Comparison of ENCODE assay signal across 14 mouse cellular contexts in the genomic region with DNA sequence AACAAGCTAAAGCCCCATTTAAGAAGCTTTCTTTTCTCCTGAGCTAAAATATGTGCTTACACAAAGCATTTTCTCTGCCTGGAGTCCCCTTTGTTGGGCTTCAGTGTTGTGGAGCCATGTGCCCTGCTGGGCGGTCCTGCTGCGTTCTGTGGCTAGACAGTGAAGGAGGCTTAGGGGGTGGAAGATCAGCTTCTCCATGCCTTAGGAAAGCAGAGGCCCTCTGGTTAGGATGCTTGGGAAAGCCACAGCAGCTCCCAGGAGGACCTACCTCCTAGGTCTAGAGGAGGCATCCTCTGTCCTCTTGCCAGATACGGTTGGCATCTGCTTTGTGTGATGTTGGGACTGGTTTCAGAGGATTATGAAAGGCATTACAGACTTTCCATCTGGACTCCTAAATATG. TPM values are rescaled to one million over a fixed set of nuclear protein-coding genes. Genes with fewer than 3 reads are reported as not detected.
DNase-seq lines count a peak whose midpoint lies in the region; ATAC-seq and TF ChIP-seq lines count a peak whose summit lies in the region.
"Had no signal": no experiment of that assay in that cellular context is flagged by ENCODE, and none has a peak within 500 bp of the region (broad histone marks: within the 10 kb centered on the region; RNA-seq: fewer than 3 reads in every experiment).

No protein-coding gene starts in this region.

- no peaks in the 10 kb centered on the region for H3K36me3 ChIP-seq in forebrain, embryonic 11.5 days (ENCODE audit: control insufficient read depth, insufficient read depth, low read length)
- H3K36me3 ChIP-seq in hindbrain, embryonic 16.5 days (ENCODE audit: control insufficient read depth, insufficient read depth, low read length): no peaks in the 10 kb centered on the region
- H3K36me3 ChIP-seq in neural tube, embryonic 11.5 days (ENCODE audit: control insufficient read depth, insufficient read depth, low read length): no peaks in the 10 kb centered on the region

- H3K27me3 ChIP-seq in forebrain, embryonic 11.5 days (ENCODE audit: control insufficient read depth, insufficient read depth, low read length): peaks cover 3% of the 10 kb centered on the region; the same call in 1 of the 2 replicates
- H3K27me3 ChIP-seq in hindbrain, embryonic 16.5 days (replicated peaks; ENCODE audit: control insufficient read depth, insufficient read depth, low read length): no peaks in the 10 kb centered on the region
- H3K27me3 ChIP-seq in neural tube, embryonic 11.5 days (ENCODE audit: control insufficient read depth, insufficient read depth, low read length): no peaks in the 10 kb centered on the region

- ATAC-seq in forebrain, embryonic 11.5 days (replicated peaks; ENCODE audit: low FRiP score): peak; percentile 75
- peak; percentile 78 for ATAC-seq in hindbrain, embryonic 16.5 days
- peak; percentile 84 for ATAC-seq in neural tube, embryonic 11.5 days (ENCODE audit: insufficient read depth, low FRiP score, low TSS enrichment)

- WGBS in forebrain, embryonic 11.5 days: 6% methylated on average over 3 of the region's 3 CpGs
- WGBS in hindbrain, embryonic 16.5 days: 30% methylated on average over 3 of the region's 3 CpGs
- WGBS in neural tube, embryonic 11.5 days: 25% methylated on average over 3 of the region's 3 CpGs

- peaks cover 7% of the 10 kb centered on the region; the same call in 1 of the 2 replicates for H3K4me1 ChIP-seq in forebrain, embryonic 11.5 days (replicated peaks; ENCODE audit: control insufficient read depth, insufficient read depth, low read length)
- peaks cover 14% of the 10 kb centered on the region for H3K4me1 ChIP-seq in hindbrain, embryonic 16.5 days (ENCODE audit: control insufficient read depth, insufficient read depth, low read depth, low read length)
- H3K4me1 ChIP-seq in neural tube, embryonic 11.5 days (ENCODE audit: control insufficient read depth, insufficient read depth, low read length): peaks cover 7% of the 10 kb centered on the region; the same call in 1 of the 2 replicates

- H3K4me2 ChIP-seq in forebrain, embryonic 11.5 days (ENCODE audit: low read depth, low read length, severe bottlenecking): no peak overlapping the region
- H3K4me2 ChIP-seq in hindbrain, embryonic 16.5 days (ENCODE audit: low read length): no peak overlapping the region
- H3K4me2 ChIP-seq in neural tube, embryonic 11.5 days (ENCODE audit: low read depth): no peak overlapping the region

- no peak overlapping the region for H3K4me3 ChIP-seq in layer of hippocampus, adult 2 months
- no peak overlapping the region for H3K4me3 ChIP-seq in forebrain, embryonic 11.5 days (ENCODE audit: low read depth, low read length)
- no peak overlapping the region for H3K4me3 ChIP-seq in hindbrain, embryonic 16.5 days (ENCODE audit: low read length)
- no peak overlapping the region for H3K4me3 ChIP-seq in neural tube, embryonic 11.5 days (ENCODE audit: low read depth, low read length)

- DNase-seq in layer of hippocampus, adult 2 months (ENCODE audit: low spot score in 2 of 2): no peak
- no peak for DNase-seq in layer of hippocampus, adult 11-12 months (ENCODE audit: low spot score)
- DNase-seq in forebrain, embryonic 11.5 days (ENCODE audit: low spot score): peak; percentile 64
- peak; percentile 51 for DNase-seq in neural tube, embryonic 11.5 days (ENCODE audit: low spot score)
- no peak for DNase-seq in frontal cortex, postnatal 25 days (ENCODE audit: low spot score in 2 of 2)
- no peak for DNase-seq in gastrocnemius, postnatal 25 days
- DNase-seq in gastrocnemius, adult 18-20 months (ENCODE audit: low spot score): no peak
- DNase-seq: cerebellum, adult 9-11 months; heart, postnatal 14 days; kidney, adult 18-20 months; lung, adult 18-20 months; right cerebral cortex, adult 18-20 months; thymus, postnatal 36 days had no signal

- H3K9me3 ChIP-seq in forebrain, embryonic 11.5 days (ENCODE audit: control insufficient read depth, low read length): no peaks in the 10 kb centered on the region
- H3K9me3 ChIP-seq in hindbrain, embryonic 16.5 days (ENCODE audit: control insufficient read depth, low read length): no peaks in the 10 kb centered on the region
- no peaks in the 10 kb centered on the region for H3K9me3 ChIP-seq in neural tube, embryonic 11.5 days (ENCODE audit: control insufficient read depth, low read length)

- peak overlapping the region; percentile 7; the same call in 1 of the 2 replicates for H3K9ac ChIP-seq in forebrain, embryonic 11.5 days (ENCODE audit: low read length)
- no peak overlapping the region for H3K9ac ChIP-seq in hindbrain, embryonic 16.5 days (ENCODE audit: low read depth, low read length)
- peak overlapping the region; percentile 10; the same call in 1 of the 2 replicates for H3K9ac ChIP-seq in neural tube, embryonic 11.5 days (ENCODE audit: low read length)

- no peak for TF ChIP-seq CTCF in layer of hippocampus, adult 2 months (conservative IDR thresholded peaks at IDR 0.05)

- H3K27ac ChIP-seq in layer of hippocampus, adult 2 months: peak overlapping the region; percentile 68
- peak overlapping the region; percentile 37; the same call in 1 of the 2 replicates for H3K27ac ChIP-seq in forebrain, embryonic 11.5 days (ENCODE audit: low read depth, low read length)
- peak overlapping the region; percentile 70 for H3K27ac ChIP-seq in hindbrain, embryonic 16.5 days (ENCODE audit: low read depth, low read length)
- H3K27ac ChIP-seq in neural tube, embryonic 11.5 days (ENCODE audit: low read depth, low read length): peak overlapping the region; percentile 11; the same call in 1 of the 2 replicates

RNA-seq across cellular contexts. Expression of gene Nhsl1, which starts 56.5 kb away (rescaled TPM):
- 10 to 100 TPM; 47.5 to 51.6 TPM for total RNA-seq in layer of hippocampus, adult 2 months (2021)
- 13.7 and 16.7 TPM in 2 replicates for polyA plus RNA-seq in forebrain, embryonic 11.5 days (2014; fragmentation: Nextera tagmentation; extraction: Ambion mirVana)
- polyA plus RNA-seq in hindbrain, embryonic 16.5 days (2015; fragmentation: Nextera tagmentation; extraction: Ambion mirVana): 12.8 and 14.4 TPM in 2 replicates
- polyA plus RNA-seq in neural tube, embryonic 11.5 days (2014; fragmentation: Nextera tagmentation; extraction: Ambion mirVana): 19.6 and 21.6 TPM in 2 replicates
- 1 to 10 TPM; 5.7 to 6.0 TPM for total RNA-seq in gastrocnemius, postnatal 25 days (2021)
- total RNA-seq in gastrocnemius, adult 18-20 months (2021): 1 to 10 TPM; 5.8 to 6.3 TPM

Comparison
In these comparisons a context has a peak if more than half of its experiments do, and no peak if none do; other contexts are left out.
1. DNase-seq: peak in forebrain, embryonic 11.5 days (single experiment) and neural tube, embryonic 11.5 days (single experiment); none in layer of hippocampus, adult 2 months (0 of 2), layer of hippocampus, adult 11-12 months (single experiment), frontal cortex, postnatal 25 days (0 of 2), gastrocnemius, postnatal 25 days (single experiment) and gastrocnemius, adult 18-20 months (single experiment).
2. H3K27ac ChIP-seq: peak in every context shown above with its lines; median percentile 70 in hindbrain, embryonic 16.5 days; 68 in layer of hippocampus, adult 2 months; 37 in forebrain, embryonic 11.5 days; 11 in neural tube, embryonic 11.5 days.
3. RNA of gene Nhsl1, which starts 56.5 kb away (total RNA-seq): 47.5 to 51.6 TPM in layer of hippocampus, adult 2 months; 5.8 to 6.3 TPM in gastrocnemius, adult 18-20 months and 5.7 to 6.0 TPM in gastrocnemius, postnatal 25 days; every median in the first group is over 4 times any median in the second.
4. Peak in every context shown above with its lines, with median percentiles within 50 percentile points of each other: ATAC-seq.